Mouse (Mus musculus): ENCODE data around the gene Dkkl1.

DNA sequence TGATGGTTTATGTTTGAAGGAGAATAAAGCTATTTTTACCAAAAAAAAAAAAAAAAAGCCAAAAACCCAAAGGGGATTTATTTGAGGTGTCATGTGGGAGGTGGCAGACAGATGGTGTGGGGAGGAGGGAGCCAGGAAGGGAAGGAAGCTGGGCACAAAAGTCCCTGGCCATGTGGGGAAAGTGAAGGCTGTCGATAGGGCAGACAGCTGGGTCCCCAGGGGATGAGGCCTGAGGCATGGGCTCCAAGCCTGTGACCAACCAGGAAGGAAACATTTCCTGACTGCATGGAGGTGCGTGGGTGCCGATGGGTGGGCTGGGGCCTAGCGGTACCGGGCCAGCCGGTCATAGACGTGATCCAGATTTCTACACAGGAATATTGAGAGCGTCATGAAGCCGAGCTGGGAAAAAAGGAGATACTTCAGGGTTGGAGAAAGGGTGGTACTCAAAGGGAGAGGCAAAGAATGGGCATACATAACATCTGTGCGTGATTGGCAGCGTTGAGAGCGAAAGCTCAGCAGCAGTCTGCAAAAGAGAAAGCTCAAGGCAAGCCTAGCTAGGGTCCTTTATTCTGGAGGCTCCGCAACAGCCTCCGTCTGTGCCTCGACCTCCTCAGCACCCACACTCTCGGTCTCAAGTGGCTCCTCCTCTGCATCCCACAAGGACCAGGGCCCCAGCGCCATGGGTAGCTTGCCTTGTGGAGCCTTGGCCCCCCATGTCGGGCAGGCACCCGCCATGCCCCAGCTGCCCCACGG is 21.8 kb upstream of the Dkkl1 start:
- TF ChIP-seq EP300 (IDR thresholded peaks at IDR 0.05; ENCODE audit: low read depth in 1 of 2, low read length in 2 of 2) (no peak), TCF12 (IDR thresholded peaks at IDR 0.05; ENCODE audit: low read depth, low read length) (no peak), BHLHE40 (IDR thresholded peaks at IDR 0.05; ENCODE audit: borderline replicate concordance, low read depth, low read length) (no peak), CTCF (IDR thresholded peaks at IDR 0.05 in 2 of 3, conservative IDR thresholded peaks at IDR 0.05 in 1 of 3; ENCODE audit: control insufficient read depth in 1 of 3, insufficient read depth in 1 of 3, low read depth in 2 of 3, low read length in 3 of 3, poor library complexity in 1 of 3, severe bottlenecking in 1 of 3) (no peak), POLR2AphosphoS5 (IDR thresholded peaks at IDR 0.05; ENCODE audit: borderline replicate concordance, low read depth, low read length) (no peak), USF1 (IDR thresholded peaks at IDR 0.05; ENCODE audit: low read depth, low read length) (no peak), POLR2A (IDR thresholded peaks at IDR 0.05; ENCODE audit: control insufficient read depth in 1 of 2, insufficient read depth in 1 of 2, low read depth in 1 of 2, low read length in 2 of 2, poor library complexity in 1 of 2) (no peak), MAX (IDR thresholded peaks at IDR 0.05; ENCODE audit: low read length) (no peak), SMC3 (IDR thresholded peaks at IDR 0.05; ENCODE audit: low read depth, low read length) (no peak)
